Mouse (Mus musculus) stomach, postnatal 0 days (tissue): ENCODE measurements around the gene Hist1h2bg.

Source experiments
- CTCF ChIP-seq: IDR thresholded peaks from 2 replicates; pipeline ENCODE4 v1.5.1; 2016; ENCODE audit warnings: antibody characterized with exemption, low read depth, mild to moderate bottlenecking, moderate library complexity
- EP300 ChIP-seq: optimal IDR thresholded peaks from 2 replicates; pipeline ENCODE3; 2016; ENCODE audit warnings: antibody characterized with exemption

DNA sequence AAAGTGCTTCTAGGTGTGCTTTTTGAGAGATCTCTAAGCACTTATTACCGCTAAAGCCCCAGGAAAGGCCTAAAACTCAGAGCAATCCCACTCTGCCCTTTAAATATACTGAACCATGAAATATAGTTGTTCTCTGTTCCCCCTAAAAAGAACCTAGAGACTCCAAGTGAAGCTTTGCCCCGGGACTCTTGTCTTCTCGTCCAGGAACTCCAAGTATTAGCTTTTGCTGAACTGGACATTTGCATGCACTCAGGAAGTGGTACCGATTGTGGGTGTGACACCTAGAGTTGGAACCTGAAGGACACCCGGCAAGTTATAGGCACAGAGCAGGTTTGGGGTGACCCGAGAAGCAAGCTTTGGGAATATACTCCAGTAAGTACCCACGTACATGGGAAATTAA, 20.0 kb downstream of the Hist1h2bg start:
- TF ChIP-seq EP300 (no peak), CTCF (no peak)
